Mouse (Mus musculus) left cerebral cortex, adult 2 months (tissue): ENCODE measurements at regions not wholly inside any gene's neighbourhood (a gene's known extent, or its start where the extent isn't known, plus 50 kb on each side); places are given as distances from the start of the nearest gene placed in this dataset.

Source experiments
- DNase-seq, 2 experiments: peaks; one replicate each; pipeline ENCODE4 v3.0.0; 2021 to 2022; ENCODE audit warnings: low spot score in 2 of 2, mixed read lengths in 1 of 2; ENCODE audit errors: extremely low spot score in 1 of 2
- H3K27ac ChIP-seq: fragments of 200-600 bp; 2 replicates; pipeline ENCODE4 v1.8.1; 2022
- H3K4me3 ChIP-seq: fragments of 200-600 bp; 2 replicates; pipeline ENCODE4 v1.8.1; 2022
- CTCF ChIP-seq: fragments of 200-600 bp; IDR thresholded peaks from 2 replicates; pipeline ENCODE4 v1.8.1; 2022; ENCODE audit warnings: antibody characterized with exemption, mild to moderate bottlenecking, moderate library complexity
- intact Hi-C: fragments of 180-260 bp; cut with DNase I; formaldehyde crosslinking; loops from one replicate; pipeline ENCODE4 v1.15.1; 2025

DNA sequence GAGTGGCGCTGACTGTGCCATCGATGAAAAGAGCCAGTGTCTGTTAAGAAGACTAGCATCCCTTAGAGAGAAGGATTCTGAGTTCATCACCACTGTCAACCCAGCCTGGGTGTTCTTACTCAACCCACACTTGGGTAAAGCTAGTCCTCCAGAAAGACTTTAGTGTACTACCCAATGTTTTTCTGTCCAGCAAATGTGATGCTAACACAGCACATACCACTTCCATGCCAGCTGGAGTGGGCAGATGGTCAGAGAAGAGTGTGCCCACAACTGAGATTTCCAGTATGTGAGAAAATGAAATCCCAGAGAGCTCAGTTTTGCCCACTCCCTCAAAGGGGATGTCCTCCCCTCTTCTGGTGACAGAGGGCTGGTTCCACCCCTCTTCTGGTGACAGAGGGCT is 295.3 kb upstream of the Irx1 start:
- DNase-seq = no peak
- no peak overlapping the region for H3K4me3 ChIP-seq
- H3K27ac ChIP-seq = no peak overlapping the region
- TF ChIP-seq CTCF = no peak
- intact Hi-C loops = no loop called here

DNA sequence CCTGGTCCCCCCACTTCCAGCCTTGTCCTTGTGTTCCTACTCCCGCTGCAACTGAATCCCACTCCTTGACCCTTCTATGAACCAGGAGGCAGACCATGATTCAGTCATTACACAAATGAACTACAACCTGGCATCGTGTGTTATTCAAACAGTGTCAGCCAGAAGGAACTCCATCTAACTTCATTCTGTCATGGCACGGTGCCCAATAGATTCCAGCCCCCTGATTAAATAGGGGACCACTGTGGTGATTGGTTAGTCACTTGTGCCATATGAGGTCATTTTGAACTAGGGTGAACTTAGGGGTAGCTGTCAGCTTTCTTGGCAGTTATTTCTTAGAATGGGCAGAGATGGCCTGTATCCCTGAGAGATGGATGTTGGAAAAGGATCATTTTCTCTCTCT is 300.9 kb upstream of the Irx1 start:
- intact Hi-C loops = no loop called here
- H3K27ac ChIP-seq = no peak overlapping the region
- no peak for TF ChIP-seq CTCF
- H3K4me3 ChIP-seq = no peak overlapping the region
- DNase-seq = no peak

- H3K27ac ChIP-seq = no peak overlapping the region
- intact Hi-C loops = no loop called here
- no peak for DNase-seq
- TF ChIP-seq CTCF = no peak
- no peak overlapping the region for H3K4me3 ChIP-seq
Measured at GRCm38 (mm10) chr13:72265116-72265515, 301.6 kb upstream of the Irx1 start.

DNA sequence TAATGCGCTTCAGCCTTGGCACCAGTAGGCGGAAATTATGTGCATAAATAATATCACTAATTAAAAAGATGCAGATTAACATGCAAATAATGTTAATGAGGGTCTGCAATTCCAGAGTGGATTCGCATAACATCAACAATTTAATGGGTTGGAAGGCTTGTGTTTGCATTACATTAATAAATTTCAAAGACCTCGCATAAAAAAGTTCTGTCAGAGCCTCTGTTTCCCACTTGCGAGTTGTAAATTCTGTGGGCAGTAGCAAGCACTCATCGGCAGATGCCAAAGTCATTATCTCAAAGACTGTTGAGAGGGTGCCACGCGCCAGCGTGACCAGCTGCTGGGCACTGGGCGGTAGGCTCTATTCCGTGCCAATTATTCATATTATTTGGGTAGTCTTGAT is 302.1 kb upstream of the Irx1 start:
- DNase-seq = no peak
- TF ChIP-seq CTCF = no peak

GRCm38 (mm10) chr13:72266174-72266768 is 302.7 kb upstream of the Irx1 start:
- DNase-seq = no peak
- intact Hi-C loops = no loop called here
- Histone ChIP-seq H3K27ac (no peak overlapping the region), H3K4me3 (no peak overlapping the region)
- no peak for TF ChIP-seq CTCF

More for the DNA sequence above, 302.1 kb upstream of the Irx1 start:
- H3K4me3 ChIP-seq = no peak overlapping the region
- intact Hi-C loops = no loop called here
- H3K27ac ChIP-seq = no peak overlapping the region

DNA sequence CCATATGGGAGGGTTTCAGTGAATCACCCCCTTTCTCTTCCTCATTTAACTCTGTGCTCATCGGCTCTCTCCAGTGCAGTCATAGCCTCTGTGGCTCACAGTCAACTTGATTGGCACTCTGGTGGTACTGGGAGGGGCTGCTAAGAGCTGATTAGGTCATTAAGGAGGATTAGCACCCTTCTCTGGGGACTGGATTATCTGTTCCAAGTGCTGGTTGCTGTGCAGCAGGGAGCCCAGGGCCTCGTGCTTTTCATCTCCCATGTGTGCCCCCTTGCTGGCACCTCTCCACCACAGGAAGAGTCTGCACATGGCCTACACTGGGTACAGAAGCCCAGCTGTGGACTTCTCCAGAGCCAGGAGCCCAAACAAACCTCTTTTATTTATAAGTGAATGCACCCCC is 316.8 kb upstream of the Irx1 start:
- H3K4me3 ChIP-seq = no peak overlapping the region
- no peak for TF ChIP-seq CTCF
- intact Hi-C loops = no loop called here
- no peak for DNase-seq
- no peak overlapping the region for H3K27ac ChIP-seq

DNA sequence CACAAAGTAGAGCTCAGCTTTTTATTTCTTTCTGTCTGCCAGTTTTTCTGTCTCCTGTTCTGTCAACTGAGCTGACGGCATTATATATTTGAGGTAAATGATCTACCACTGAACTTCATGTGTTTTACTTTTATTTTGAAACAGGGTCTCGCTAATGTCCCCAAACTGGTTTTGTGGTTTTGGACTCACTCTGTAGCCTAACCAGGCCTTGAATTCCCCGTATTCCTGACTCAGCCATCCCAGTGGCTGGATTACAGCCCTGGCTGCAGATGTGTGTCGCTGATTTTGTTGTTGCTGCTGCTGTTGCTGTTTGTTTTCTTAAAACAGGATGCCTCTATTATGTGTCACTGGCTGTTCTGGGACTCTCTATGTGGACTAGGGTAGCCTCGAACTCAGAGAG is 317.3 kb upstream of the Irx1 start:
- DNase-seq = no peak
- TF ChIP-seq CTCF = no peak
- intact Hi-C loops = no loop called here
- H3K27ac ChIP-seq = no peak overlapping the region
- H3K4me3 ChIP-seq = no peak overlapping the region

DNA sequence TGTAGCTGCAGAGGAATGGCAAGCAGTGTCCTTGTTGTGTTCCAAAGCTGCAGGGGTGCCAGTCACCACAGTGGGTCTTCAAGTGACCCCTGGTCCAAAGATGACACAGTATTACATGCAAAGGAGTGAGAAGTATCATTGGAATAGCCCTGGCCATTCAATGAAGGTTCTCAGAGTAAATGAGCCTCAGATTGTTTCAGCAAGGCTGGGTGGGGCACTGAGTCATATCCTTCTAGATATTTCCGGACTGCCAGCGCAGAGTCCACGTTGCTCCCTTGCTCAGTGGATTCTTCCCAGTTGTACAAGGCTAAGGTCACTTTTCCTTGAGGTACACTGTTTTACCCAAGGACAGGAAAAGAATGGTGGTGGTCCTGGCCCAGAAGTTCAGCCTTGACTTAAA is 319.2 kb upstream of the Irx1 start:
- intact Hi-C loops = no loop called here
- H3K27ac ChIP-seq = no peak overlapping the region
- TF ChIP-seq CTCF = no peak
- no peak for DNase-seq
- H3K4me3 ChIP-seq = no peak overlapping the region

DNA sequence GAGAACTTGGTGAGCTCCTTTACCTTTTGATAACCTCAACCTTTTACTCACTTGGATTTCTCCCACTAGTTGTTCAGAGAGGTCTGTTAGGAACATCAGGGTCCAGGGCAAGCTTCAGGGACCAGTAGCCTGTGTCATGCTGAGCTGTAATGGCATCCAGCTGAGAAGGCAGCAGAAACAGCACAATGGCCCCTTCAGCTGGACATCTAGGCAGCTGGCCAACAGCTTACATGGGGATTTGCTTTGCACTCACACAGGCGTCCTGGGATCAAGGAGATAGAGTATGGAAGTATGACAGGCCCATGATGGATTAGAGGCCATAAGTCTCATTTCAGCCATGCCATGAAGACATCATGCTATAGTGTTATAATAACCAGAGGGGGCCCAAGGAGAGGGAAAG is 320.2 kb upstream of the Irx1 start:
- H3K4me3 ChIP-seq = no peak overlapping the region
- intact Hi-C loops = no loop called here
- TF ChIP-seq CTCF = no peak
- DNase-seq = no peak
- H3K27ac ChIP-seq = no peak overlapping the region

- no peak for DNase-seq
- H3K27ac ChIP-seq = no peak overlapping the region
- TF ChIP-seq CTCF = no peak
- intact Hi-C loops = no loop called here
- H3K4me3 ChIP-seq = no peak overlapping the region
Measured at GRCm38 (mm10) chr13:72286301-72286700, 322.8 kb upstream of the Irx1 start.

- TF ChIP-seq CTCF = no peak
- intact Hi-C loops = no loop called here
- Histone ChIP-seq H3K4me3 (no peak overlapping the region), H3K27ac (no peak overlapping the region)
- DNase-seq = no peak
Measured at GRCm38 (mm10) chr13:72288381-72289092, 325.0 kb upstream of the Irx1 start.

DNA sequence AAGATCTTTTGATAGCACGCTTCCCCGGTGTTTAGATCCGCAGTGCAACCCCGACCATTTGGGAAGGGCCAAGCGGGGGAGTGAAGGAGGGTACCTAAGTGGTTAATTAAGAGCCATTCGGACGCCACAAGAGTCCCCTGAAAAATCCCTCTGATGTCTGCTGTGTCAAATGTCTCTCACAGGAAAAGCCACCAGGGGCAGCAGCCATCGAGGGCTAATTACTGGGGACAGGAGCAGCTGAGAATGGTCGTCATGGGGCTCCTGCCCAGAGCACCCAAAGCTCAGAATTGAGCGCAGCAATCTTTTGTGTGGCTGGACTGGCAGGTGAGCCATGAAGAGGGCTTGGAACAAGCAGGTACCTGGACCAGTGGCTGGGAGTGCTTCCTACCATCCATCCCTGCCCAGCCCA is 325.6 kb upstream of the Irx1 start:
- no peak overlapping the region for H3K4me3 ChIP-seq
- DNase-seq = no peak
- intact Hi-C loops = no loop called here
- TF ChIP-seq CTCF = no peak; the same call in none of the 2 replicates
- no peak overlapping the region for H3K27ac ChIP-seq

- no peak; the same call in 1 of the 2 replicates for TF ChIP-seq CTCF
Measured at GRCm38 (mm10) chr13:72292361-72292760, 328.8 kb upstream of the Irx1 start.

More at GRCm38 (mm10) chr13:72292361-72292760, 328.8 kb upstream of the Irx1 start:
- intact Hi-C loops = no loop called here
- Histone ChIP-seq H3K4me3 (no peak overlapping the region), H3K27ac (no peak overlapping the region)
- DNase-seq = no peak
